Mouse (Mus musculus) liver, postnatal 0 days (tissue): ENCODE measurements around the gene Myo1c.

ENCODE experiments used
- CTCF ChIP-seq: sonication (generic); IDR thresholded peaks from 2 replicates; pipeline ENCODE4 v1.5.1; 2016; ENCODE audit warnings: antibody characterized with exemption, low read depth
- EP300 ChIP-seq: IDR thresholded peaks from 2 replicates; pipeline ENCODE4 v1.6.1; 2016; ENCODE audit warnings: antibody characterized with exemption, low read depth, mild to moderate bottlenecking

DNA sequence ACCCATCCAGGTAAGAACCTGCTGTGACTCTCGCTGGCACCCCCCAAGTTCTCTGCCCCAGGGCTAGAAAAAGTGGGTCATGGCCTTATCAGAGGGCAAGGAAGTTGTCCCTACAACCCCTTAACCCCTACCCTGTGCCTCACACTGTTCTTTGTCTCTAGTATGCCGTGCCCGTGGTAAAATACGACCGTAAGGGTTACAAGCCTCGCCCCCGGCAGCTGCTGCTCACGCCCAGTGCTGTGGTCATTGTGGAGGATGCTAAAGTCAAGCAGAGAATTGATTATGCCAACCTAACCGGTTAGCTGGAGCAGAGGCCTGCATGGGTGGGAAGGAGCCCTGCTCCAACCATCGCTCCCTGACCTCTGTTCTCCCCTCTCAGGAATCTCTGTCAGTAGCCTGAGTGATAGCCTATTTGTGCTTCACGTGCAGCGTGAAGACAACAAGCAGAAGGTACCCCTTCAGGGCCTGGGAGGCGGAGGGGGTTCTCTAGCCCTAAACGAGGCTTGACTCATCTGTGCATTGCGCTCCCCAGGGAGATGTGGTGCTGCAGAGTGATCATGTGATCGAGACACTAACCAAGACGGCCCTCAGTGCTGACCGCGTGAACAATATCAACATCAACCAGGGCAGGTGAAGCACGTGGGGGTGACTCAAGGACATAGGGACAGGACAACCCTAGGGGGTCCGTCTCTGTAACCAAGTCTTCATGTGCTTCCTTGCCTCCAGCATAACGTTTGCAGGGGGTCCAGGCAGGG is 21.3 kb downstream of the Myo1c start:
- TF ChIP-seq CTCF = no peak
- no peak for TF ChIP-seq EP300
